Mouse (Mus musculus) liver, embryonic 16.5 days (tissue): ENCODE data around the gene Gm49388. TPM values are rescaled to one million over a fixed set of nuclear protein-coding genes. Genes with fewer than 3 reads are reported as not detected.
A peak's percentile ranks its signal among the peaks of the same experiment; 100 is the strongest.

Source experiments
- ATAC-seq: fragments of 200-750 bp; cut with Nextera tagmentation; 2 replicates; pipeline ENCODE4 v1.8.0; 2017; ENCODE audit warnings: low read depth, mild to moderate bottlenecking, moderate number of reproducible peaks, moderate library complexity
- H3K27ac ChIP-seq: fragments of 300-500 bp; sonication (generic); 2 replicates; pipeline ENCODE4 v1.5.1; 2014; ENCODE audit warnings: mild to moderate bottlenecking, low read length
- H3K27me3 ChIP-seq: fragments of 300-500 bp; sonication (generic); 2 replicates; pipeline ENCODE4 v1.6.1; 2014; ENCODE audit warnings: low read depth, low read length, mixed read lengths; ENCODE audit not compliant: control insufficient read depth, insufficient read depth
- H3K36me3 ChIP-seq: fragments of 300-500 bp; sonication (generic); 2 replicates; pipeline ENCODE4 v1.6.1; 2014; ENCODE audit warnings: mild to moderate bottlenecking; ENCODE audit not compliant: control insufficient read depth, insufficient read depth
- H3K4me1 ChIP-seq: fragments of 300-500 bp; sonication (generic); 2 replicates; pipeline ENCODE4 v1.6.1; 2014; ENCODE audit warnings: low read depth, low read length, mixed read lengths; ENCODE audit not compliant: control insufficient read depth
- H3K4me2 ChIP-seq: fragments of 300-500 bp; sonication (generic); 2 replicates; pipeline ENCODE4 v1.6.1; 2014; ENCODE audit warnings: low read depth, low read length, mixed read lengths
- H3K4me3 ChIP-seq: fragments of 300-500 bp; sonication (generic); 2 replicates; pipeline ENCODE4 v1.5.1; 2014; ENCODE audit warnings: low read depth, mild to moderate bottlenecking, low read length
- H3K9ac ChIP-seq: fragments of 300-500 bp; sonication (generic); 2 replicates; pipeline ENCODE4 v1.6.1; 2014; ENCODE audit warnings: low read depth, low read length
- H3K9me3 ChIP-seq: fragments of 300-500 bp; sonication (generic); replicated peaks from 2 replicates; pipeline ENCODE4 v1.6.1; 2016; ENCODE audit warnings: low read length; ENCODE audit not compliant: control insufficient read depth
- WGBS: fragments of 180-500 bp; shearing (Covaris S2); extraction: QIAGEN DNeasy Blood & Tissue Kit; methylation state at CpG from one replicate; pipeline ENCODE4 v1.1.7; 2014; ENCODE audit not compliant: insufficient replicate concordance; 5-methylcytosine and 5-hydroxymethylcytosine counted together
- polyA plus RNA-seq: library from polyadenylated mRNA; unstranded; fragments of >200 nt; fragmentation: Nextera tagmentation; extraction: Ambion mirVana; gene quantifications from 2 replicates; pipeline ENCODE4 v1.2.1, GENCODE M21; 2015

The Gm49388 gene
- polyA plus RNA-seq, 1 experiment from 2014 or later, result not detected

DNA sequence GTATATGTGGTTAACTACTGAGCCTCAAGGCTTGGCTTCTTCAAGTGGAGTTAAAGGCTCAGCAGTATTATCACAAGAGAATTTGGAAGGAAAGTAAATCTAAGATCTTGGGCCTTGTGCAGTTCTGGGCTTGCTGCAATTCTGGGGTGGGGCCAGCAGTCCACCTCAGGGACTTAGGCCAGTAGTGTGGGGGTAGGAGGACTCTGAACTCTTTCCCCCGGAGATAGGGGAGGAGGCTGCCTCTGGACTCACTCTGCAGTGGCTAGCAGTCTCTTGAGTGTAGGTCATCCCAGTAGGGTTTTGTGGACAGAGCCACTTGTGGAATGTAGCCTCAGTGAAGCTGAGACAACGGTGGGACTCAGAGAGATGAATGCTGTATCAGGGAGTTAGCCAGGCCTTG, 19.7 kb upstream of the Gm49388 start:
- no peaks in the 10 kb centered on the region for H3K36me3 ChIP-seq
- no peak overlapping the region for H3K4me2 ChIP-seq
- H3K4me3 ChIP-seq, result no peak overlapping the region
- H3K9ac ChIP-seq, result no peak overlapping the region
- H3K4me1 ChIP-seq, result peaks cover 58% of the 10 kb centered on the region
- ATAC-seq, result no peak
- no peaks in the 10 kb centered on the region for H3K27me3 ChIP-seq
- 74% methylated on average over 2 of the region's 2 CpGs for WGBS
- H3K9me3 ChIP-seq, result no peaks in the 10 kb centered on the region
- H3K27ac ChIP-seq, result peak overlapping the region; percentile 35

- Histone ChIP-seq H3K4me2 (peak overlapping the region; percentile 92), H3K27ac (peak overlapping the region; percentile 97), H3K4me3 (peak overlapping the region; percentile 72), H3K27me3 (no peaks in the 10 kb centered on the region), H3K9ac (peak overlapping the region; percentile 80), H3K9me3 (no peaks in the 10 kb centered on the region), H3K4me1 (peaks cover 64% of the 10 kb centered on the region), H3K36me3 (no peaks in the 10 kb centered on the region)
- peak; percentile 91 for ATAC-seq
- WGBS, result 35% methylated on average over 17 of the region's 17 CpGs
These were observed 18.4 kb upstream of the Gm49388 start for GRCm38 (mm10) chr7:127766851-127767609.

DNA sequence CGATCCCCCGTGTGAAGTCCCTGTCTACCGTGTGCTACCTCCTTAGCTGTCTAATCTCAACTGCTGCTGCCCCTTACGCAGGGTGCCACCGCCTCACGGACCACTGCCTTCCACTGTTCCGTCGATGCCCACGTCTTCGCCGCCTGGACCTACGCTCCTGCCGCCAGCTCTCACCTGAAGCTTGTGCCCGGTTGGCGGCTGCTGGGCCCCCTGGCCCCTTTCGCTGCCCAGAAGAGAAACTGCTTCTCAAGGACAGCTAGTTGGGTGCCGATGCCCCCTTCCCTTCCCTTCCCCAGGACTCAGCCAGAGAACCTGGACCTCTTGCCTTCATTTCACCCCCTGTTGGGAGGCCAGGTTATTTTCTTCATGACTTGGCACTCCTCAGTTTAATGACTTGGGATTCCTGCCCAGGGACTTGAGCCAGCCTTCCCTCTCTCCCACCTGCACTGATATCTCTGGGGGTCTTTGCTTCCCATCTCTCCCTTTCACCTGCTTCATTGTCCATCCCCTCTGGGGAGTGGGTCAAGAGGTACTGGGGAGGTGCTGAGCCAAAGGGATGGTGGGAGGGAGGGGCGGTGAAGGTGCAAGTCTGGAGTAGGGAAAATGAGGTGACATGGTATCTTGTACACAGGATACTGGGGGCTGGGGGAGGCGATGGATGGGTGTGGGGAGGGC, 17.6 kb upstream of the Gm49388 start:
- Histone ChIP-seq H3K9me3 (no peaks in the 10 kb centered on the region), H3K4me2 (peak overlapping the region; percentile 92), H3K4me3 (peak overlapping the region; percentile 72), H3K36me3 (no peaks in the 10 kb centered on the region), H3K9ac (peak overlapping the region; percentile 80), H3K27ac (peak overlapping the region; percentile 97), H3K4me1 (peaks cover 69% of the 10 kb centered on the region), H3K27me3 (no peaks in the 10 kb centered on the region)
- peak; percentile 15 for ATAC-seq
- WGBS, result 51% methylated on average over 19 of the region's 19 CpGs

DNA sequence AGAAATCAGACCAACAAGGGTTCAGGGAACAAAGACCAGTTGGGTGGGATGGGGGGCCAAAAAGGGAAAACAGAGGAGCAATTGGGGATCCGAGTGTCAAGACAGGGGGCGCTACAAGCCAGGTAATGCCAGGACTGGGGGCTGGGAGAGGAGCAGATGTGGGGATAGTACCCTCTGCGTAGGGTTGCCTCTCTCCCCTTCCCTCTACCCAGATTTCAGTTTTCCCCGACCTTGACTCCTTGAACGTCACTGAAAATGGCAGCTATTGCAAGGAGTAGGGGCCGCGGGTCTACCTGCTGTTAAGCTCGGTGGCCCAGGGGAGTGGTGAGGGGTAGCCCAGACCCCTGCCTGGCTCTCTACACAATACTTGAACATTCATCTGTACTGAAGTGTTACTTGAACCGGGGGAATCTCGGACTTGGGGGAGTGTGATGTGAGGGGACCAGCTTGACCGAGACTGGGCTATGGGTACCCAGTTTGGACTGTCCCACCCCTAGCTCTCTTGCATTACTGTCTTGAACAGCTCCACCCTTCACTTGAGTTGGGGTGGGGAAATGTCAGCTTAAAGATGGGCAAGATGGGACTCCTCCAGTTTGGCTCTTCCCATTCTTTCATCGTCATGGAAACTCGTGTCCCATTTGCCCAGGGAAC, 16.9 kb upstream of the Gm49388 start:
- peak overlapping the region; percentile 72 for H3K4me3 ChIP-seq
- no peak for ATAC-seq
- no peaks in the 10 kb centered on the region for H3K27me3 ChIP-seq
- H3K4me2 ChIP-seq, result peak overlapping the region; percentile 92
- H3K9ac ChIP-seq, result peak overlapping the region; percentile 80
- no peaks in the 10 kb centered on the region for H3K9me3 ChIP-seq
- H3K36me3 ChIP-seq, result no peaks in the 10 kb centered on the region
- 49% methylated on average over 13 of the region's 13 CpGs for WGBS
- peak overlapping the region; percentile 97 for H3K27ac ChIP-seq
- H3K4me1 ChIP-seq, result peaks cover 69% of the 10 kb centered on the region

- Histone ChIP-seq H3K9me3 (no peaks in the 10 kb centered on the region), H3K27me3 (no peaks in the 10 kb centered on the region), H3K36me3 (no peaks in the 10 kb centered on the region), H3K4me2 (peak overlapping the region; percentile 92), H3K4me3 (peak overlapping the region; percentile 72), H3K9ac (peak overlapping the region; percentile 85), H3K27ac (peak overlapping the region; percentile 82), H3K4me1 (peaks cover 74% of the 10 kb centered on the region)
- 2% methylated on average over 16 of the region's 16 CpGs for WGBS
- ATAC-seq, result peak; percentile 14
These were observed 16.3 kb upstream of the Gm49388 start for GRCm38 (mm10) chr7:127768997-127769593.

- Histone ChIP-seq H3K4me3 (peak within 1 kb of the TSS; percentile 72), H3K4me2 (peak within 1 kb of the TSS; percentile 92), H3K4me1 (peaks cover 75% of the 10 kb centered on the region), H3K9me3 (no peaks in the 10 kb centered on the region), H3K36me3 (no peaks in the 10 kb centered on the region), H3K9ac (peak within 1 kb of the TSS; percentile 85), H3K27me3 (no peaks in the 10 kb centered on the region), H3K27ac (peak within 1 kb of the TSS; percentile 82)
- WGBS, result under 1% methylated on average over 24 of the region's 24 CpGs
- peak; percentile 43 for ATAC-seq
These were observed 15.8 kb upstream of the Gm49388 start, which contains the start of gene Orai3 for GRCm38 (mm10) chr7:127769651-127770038. Gene Orai3, plus strand, starts transcription at chr7:127769815.

GRCm38 (mm10) chr7:127770039-127770905, 15.1 kb upstream of the Gm49388 start:
- WGBS, result under 1% methylated on average over 27 of the region's 27 CpGs
- no peak for ATAC-seq
- peak overlapping the region; percentile 92 for H3K4me2 ChIP-seq
- peak overlapping the region; percentile 72 for H3K4me3 ChIP-seq
- H3K27me3 ChIP-seq, result no peaks in the 10 kb centered on the region
- H3K27ac ChIP-seq, result peak overlapping the region; percentile 82
- no peaks in the 10 kb centered on the region for H3K36me3 ChIP-seq
- H3K9ac ChIP-seq, result peak overlapping the region; percentile 85
- no peaks in the 10 kb centered on the region for H3K9me3 ChIP-seq
- H3K4me1 ChIP-seq, result peaks cover 73% of the 10 kb centered on the region

DNA sequence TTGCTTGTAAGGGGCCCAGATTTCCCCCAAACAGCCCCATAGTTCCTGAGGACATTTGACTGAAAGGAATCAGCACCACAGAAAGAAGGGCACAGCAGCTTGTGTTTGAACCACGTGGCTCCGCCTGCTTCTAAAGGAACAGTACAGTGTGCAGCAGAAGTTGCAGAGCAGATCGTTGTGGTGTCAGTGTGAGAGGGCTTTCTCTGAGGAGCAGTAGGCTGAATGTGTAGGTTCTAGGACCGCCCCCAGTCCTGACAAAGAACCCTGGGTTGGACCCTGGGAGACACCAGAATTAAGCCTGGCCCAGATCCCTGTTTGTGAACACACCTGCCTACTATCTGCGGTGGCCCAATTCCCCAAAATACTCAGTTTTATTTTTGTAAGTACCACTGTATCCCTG, 14.1 kb upstream of the Gm49388 start:
- H3K27ac ChIP-seq, result no peak overlapping the region; the same call in 1 of the 2 replicates
- no peak overlapping the region for H3K9ac ChIP-seq
- WGBS, result 48% methylated on average over 5 of the region's 5 CpGs
- peaks cover 66% of the 10 kb centered on the region for H3K4me1 ChIP-seq
- no peak overlapping the region; the same call in 1 of the 2 replicates for H3K4me3 ChIP-seq
- ATAC-seq, result no peak
- H3K4me2 ChIP-seq, result no peak overlapping the region
- no peaks in the 10 kb centered on the region for H3K9me3 ChIP-seq
- H3K27me3 ChIP-seq, result no peaks in the 10 kb centered on the region
- H3K36me3 ChIP-seq, result no peaks in the 10 kb centered on the region
